Mouse (Mus musculus): Measurements from ENCODE around the gene Gm7029. TPM values are rescaled to one million over a fixed set of nuclear protein-coding genes. Genes with fewer than 3 reads are reported as not detected.
A peak's percentile ranks its signal among the peaks of the same experiment; 100 is the strongest.
"Not testable (repeated sequence)": the region's sequence is repeated elsewhere in the genome, so short reads cannot be mapped to it uniquely, and the experiment has no call there.

Gm7029 gene
- polyA plus RNA-seq (2014; fragmentation: Nextera tagmentation; extraction: Ambion mirVana): not detected in 2 replicates

DNA sequence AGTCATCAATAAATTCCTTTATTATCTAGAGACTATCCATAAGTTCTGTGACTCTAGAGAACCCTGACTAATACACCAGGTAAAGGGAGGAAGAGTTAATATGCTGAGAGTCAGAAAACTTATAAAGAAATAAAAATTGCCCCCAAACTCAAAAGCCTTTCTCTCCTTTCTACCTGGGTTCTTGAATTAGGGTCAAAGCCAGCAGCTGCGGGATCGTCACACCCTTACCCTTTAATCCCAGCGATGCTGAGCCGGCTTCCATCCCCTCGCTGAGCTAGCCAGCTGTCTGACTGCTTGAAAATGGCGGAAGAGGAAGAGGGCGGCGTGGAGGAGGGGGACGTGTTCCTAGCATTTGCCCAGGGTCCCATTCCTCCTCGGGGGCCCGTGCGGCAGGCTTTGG is at the start of gene Gm7029:
Gene Gm7029 (plus strand): TSS at position 301 of the 400 bp plus-strand sequence.
- H3K4me1 ChIP-seq (ENCODE audit: control insufficient read depth, insufficient read depth, low read length); H3K9ac ChIP-seq (ENCODE audit: low read length); H3K27ac ChIP-seq (ENCODE audit: low read depth, low read length); ATAC-seq; H3K4me3 ChIP-seq (ENCODE audit: low read depth, low read length); DNase-seq (ENCODE audit: low spot score); H3K27me3 ChIP-seq (replicated peaks; ENCODE audit: control insufficient read depth, insufficient read depth, low read length); H3K4me2 ChIP-seq (ENCODE audit: low read length); H3K9me3 ChIP-seq (replicated peaks; ENCODE audit: control insufficient read depth, low read length): not testable (repeated sequence)
- peaks cover 12% of the 10 kb centered on the region; the same call in 1 of the 2 replicates for H3K36me3 ChIP-seq (ENCODE audit: control insufficient read depth, insufficient read depth, low read length)
- WGBS: 90% methylated on average over 3 of the region's 12 CpGs

DNA sequence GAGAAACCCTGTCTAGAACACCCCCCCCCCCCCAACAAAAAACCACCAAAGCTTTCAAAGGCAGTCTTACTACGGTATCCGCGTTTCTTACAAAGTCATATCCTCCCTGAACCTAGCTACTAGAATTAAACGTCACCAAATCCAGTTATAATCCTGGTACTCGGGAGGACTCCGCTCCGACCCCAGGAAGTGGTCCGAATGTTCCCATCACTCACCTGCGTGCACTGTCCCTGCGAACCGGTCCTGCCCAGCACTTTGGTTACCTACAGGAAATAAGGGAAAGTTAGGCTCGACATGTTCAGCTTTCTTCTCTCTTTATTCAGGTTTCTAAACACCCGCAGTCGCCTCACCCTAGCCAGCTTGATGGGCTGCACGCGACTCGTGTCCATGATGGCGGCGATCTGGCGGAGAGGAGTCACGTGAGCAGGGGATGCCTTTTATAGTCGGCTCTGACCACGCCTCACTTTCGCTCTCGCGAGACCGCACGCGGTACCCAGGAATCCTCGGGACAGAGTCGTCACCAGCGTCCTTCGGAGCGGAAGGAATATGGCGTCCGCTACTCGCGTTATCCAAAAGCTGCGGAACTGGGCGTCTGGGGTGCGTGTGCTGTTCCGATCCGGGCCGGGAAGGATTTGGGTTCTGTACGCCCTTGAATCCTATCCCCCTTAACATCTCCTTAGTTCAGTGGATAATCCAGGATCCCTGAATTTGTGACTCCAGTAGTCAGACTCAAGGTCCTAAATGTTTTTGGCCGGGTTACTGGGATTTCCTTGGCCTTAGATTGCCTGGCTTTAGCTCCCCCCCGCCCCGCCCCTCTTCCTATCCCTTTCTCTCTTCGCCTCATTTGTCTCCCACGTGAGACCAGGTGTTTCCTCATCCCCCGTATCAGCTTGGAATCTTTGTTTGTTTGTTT is 49.3 kb upstream of the Gm7029 start, which contains the start of the genes Rps28 and Ndufa7:
Gene Rps28 (minus strand): TSS at position 479 of the 913 bp plus-strand sequence.
Gene Ndufa7 (plus strand): TSS at position 489 of the 913 bp plus-strand sequence.
- DNase-seq (ENCODE audit: low spot score) (peak; percentile 98), ATAC-seq (peak; percentile 96)
- Histone ChIP-seq H3K27ac (ENCODE audit: low read depth, low read length) (peak within 1 kb of the TSS; percentile 56; the same call in 1 of the 2 replicates), H3K36me3 (ENCODE audit: control insufficient read depth, insufficient read depth, low read length) (peaks cover 57% of the 10 kb centered on the region), H3K4me1 (ENCODE audit: control insufficient read depth, insufficient read depth, low read length) (peaks cover 12% of the 10 kb centered on the region), H3K9ac (ENCODE audit: low read length) (peak within 1 kb of the TSS; percentile 78), H3K9me3 (replicated peaks; ENCODE audit: control insufficient read depth, low read length) (no peaks in the 10 kb centered on the region), H3K4me3 (ENCODE audit: low read depth, low read length) (peak within 1 kb of the TSS; percentile 65), H3K4me2 (ENCODE audit: low read length) (peak within 1 kb of the TSS; percentile 93), H3K27me3 (replicated peaks; ENCODE audit: control insufficient read depth, insufficient read depth, low read length) (no peaks in the 10 kb centered on the region)
- 1% methylated on average over 51 of the region's 51 CpGs for WGBS

DNA sequence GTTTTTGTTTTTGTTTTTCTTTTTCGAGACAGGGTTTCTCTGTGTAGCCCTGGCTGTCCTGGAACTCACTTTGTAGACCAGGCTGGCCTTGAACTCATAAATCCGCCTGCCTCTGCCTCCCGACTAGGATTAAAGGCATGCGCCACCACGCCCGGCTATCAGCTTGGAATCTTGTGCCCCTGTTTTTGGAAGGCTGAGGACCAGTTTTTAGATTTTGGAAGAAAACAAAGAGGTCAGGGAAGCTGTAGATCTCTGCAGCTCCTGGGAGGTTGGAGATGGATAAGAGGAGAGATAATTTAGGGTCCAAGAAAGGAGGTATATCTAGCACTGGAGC is 48.7 kb upstream of the Gm7029 start:
- Histone ChIP-seq H3K4me3 (ENCODE audit: low read depth, low read length) (peak overlapping the region; percentile 65), H3K36me3 (ENCODE audit: control insufficient read depth, insufficient read depth, low read length) (peaks cover 58% of the 10 kb centered on the region), H3K4me1 (ENCODE audit: control insufficient read depth, insufficient read depth, low read length) (peaks cover 12% of the 10 kb centered on the region), H3K9ac (ENCODE audit: low read length) (peak overlapping the region; percentile 78), H3K4me2 (ENCODE audit: low read length) (peak overlapping the region; percentile 72), H3K27ac (ENCODE audit: low read depth, low read length) (peak overlapping the region; percentile 56; the same call in 1 of the 2 replicates)
- not testable (repeated sequence) for H3K27me3 ChIP-seq (replicated peaks; ENCODE audit: control insufficient read depth, insufficient read depth, low read length); DNase-seq (ENCODE audit: low spot score); ATAC-seq; H3K9me3 ChIP-seq (replicated peaks; ENCODE audit: control insufficient read depth, low read length)
- 5% methylated on average over 6 of the region's 6 CpGs for WGBS

DNA sequence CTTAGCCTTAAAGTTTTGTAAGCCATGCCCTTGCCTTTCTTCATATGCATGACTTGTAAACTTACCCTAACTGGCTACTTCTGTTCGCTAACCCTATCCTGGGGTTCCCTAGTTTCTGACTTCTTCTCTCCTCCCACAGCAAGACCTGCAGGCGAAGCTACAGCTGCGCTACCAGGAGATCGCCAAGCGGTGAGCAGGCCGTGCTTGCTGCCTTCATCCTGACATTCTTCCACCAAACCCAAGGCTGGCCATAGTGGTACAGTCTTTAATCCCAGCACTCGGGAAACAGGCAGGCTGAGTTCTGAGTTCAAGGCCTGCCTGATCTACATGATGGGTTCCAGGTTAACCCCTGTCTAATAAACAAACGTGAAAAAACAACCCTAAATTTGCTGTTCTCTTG is 48.2 kb upstream of the Gm7029 start:
- no peaks in the 10 kb centered on the region for H3K9me3 ChIP-seq (replicated peaks; ENCODE audit: control insufficient read depth, low read length)
- 0 out of 2 replicates have a peak overlapping the region, but pooled peaks have one; percentile 18 for H3K9ac ChIP-seq (ENCODE audit: low read length)
- DNase-seq (ENCODE audit: low spot score) (no peak), ATAC-seq (no peak)
- H3K4me1 ChIP-seq (ENCODE audit: control insufficient read depth, insufficient read depth, low read length): peaks cover 12% of the 10 kb centered on the region
- H3K36me3 ChIP-seq (ENCODE audit: control insufficient read depth, insufficient read depth, low read length): peaks cover 58% of the 10 kb centered on the region
- peak overlapping the region; percentile 65 for H3K4me3 ChIP-seq (ENCODE audit: low read depth, low read length)
- H3K27me3 ChIP-seq (replicated peaks; ENCODE audit: control insufficient read depth, insufficient read depth, low read length): no peaks in the 10 kb centered on the region
- H3K4me2 ChIP-seq (ENCODE audit: low read length): peak overlapping the region; percentile 72
- WGBS: 87% methylated on average over 8 of the region's 8 CpGs
- H3K27ac ChIP-seq (ENCODE audit: low read depth, low read length): no peak overlapping the region

DNA sequence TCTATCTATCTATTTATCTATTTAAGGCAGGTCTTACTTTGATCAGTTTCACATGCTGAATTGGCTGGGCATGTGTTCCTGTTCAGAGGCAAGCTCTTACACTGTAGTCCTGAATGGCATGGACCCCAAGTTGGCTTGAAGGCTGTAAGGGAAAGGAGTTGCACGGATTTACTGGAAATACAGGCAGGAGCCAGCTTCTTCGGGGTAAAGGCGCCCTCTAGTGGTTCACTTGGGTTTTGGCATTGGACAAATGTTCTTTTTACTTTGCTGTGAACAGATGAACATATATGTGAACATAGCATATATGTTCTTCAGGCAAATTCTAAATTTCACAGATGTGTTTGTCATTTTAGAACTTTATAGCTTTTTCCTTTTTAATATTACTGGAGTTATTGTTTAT is 46.8 kb upstream of the Gm7029 start:
- H3K27ac ChIP-seq (ENCODE audit: low read depth, low read length): no peak overlapping the region
- H3K9ac ChIP-seq (ENCODE audit: low read length): no peak overlapping the region
- H3K4me2 ChIP-seq (ENCODE audit: low read length): no peak overlapping the region
- WGBS: 0% methylated on average over 3 of the region's 3 CpGs
- ATAC-seq: no peak
- peak; percentile 88 for DNase-seq (ENCODE audit: low spot score)
- H3K27me3 ChIP-seq (replicated peaks; ENCODE audit: control insufficient read depth, insufficient read depth, low read length): no peaks in the 10 kb centered on the region
- no peaks in the 10 kb centered on the region for H3K9me3 ChIP-seq (replicated peaks; ENCODE audit: control insufficient read depth, low read length)
- H3K36me3 ChIP-seq (ENCODE audit: control insufficient read depth, insufficient read depth, low read length): peaks cover 56% of the 10 kb centered on the region
- peaks cover 12% of the 10 kb centered on the region for H3K4me1 ChIP-seq (ENCODE audit: control insufficient read depth, insufficient read depth, low read length)
- no peak overlapping the region for H3K4me3 ChIP-seq (ENCODE audit: low read depth, low read length)

DNA sequence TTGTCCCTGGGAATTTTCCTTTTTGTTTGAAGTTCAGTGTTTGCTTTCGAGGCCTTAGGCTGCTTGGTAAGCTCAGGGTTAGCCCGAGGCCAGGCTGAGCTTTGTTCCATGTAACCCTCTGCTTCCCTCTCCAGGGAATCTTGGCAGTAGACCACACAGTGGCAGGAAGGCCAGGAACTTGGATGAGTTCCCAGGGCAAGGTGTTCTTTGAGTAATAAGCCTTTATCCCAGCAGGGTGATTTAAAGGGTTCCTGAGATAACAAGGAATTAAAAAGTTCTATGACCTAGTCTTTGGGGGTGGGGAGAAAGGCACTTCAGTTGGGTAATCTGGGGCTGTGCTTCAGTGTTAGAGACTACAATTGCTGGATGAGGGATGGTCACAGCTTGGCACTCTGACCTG is 44.7 kb upstream of the Gm7029 start:
- no peak overlapping the region for H3K27ac ChIP-seq (ENCODE audit: low read depth, low read length)
- 29% methylated on average over 2 of the region's 2 CpGs for WGBS

DNA sequence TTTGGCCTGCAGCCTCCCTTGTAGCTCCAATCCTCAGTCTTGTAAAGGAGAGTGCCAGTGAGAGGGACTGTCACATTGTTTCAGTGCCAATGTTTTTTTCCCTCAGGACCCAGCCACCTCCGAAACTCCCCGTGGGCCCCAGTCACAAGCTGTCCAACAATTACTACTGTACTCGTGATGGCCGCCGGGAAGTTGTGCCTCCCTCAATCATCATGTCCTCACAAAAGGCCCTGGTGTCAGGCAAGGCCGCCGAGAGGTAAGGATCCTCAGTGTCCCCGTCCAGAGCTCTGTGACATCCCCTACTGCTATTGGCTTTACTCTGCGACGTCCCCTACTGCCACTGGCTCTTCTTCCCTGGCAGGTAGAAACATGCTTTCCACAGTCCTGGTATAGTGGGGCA is 44.1 kb upstream of the Gm7029 start:
- Histone ChIP-seq H3K27ac (ENCODE audit: low read depth, low read length) (no peak overlapping the region), H3K9me3 (replicated peaks; ENCODE audit: control insufficient read depth, low read length) (no peaks in the 10 kb centered on the region), H3K4me3 (ENCODE audit: low read depth, low read length) (no peak overlapping the region), H3K36me3 (ENCODE audit: control insufficient read depth, insufficient read depth, low read length) (peaks cover 65% of the 10 kb centered on the region), H3K4me1 (ENCODE audit: control insufficient read depth, insufficient read depth, low read length) (peaks cover 4% of the 10 kb centered on the region; the same call in 1 of the 2 replicates), H3K4me2 (ENCODE audit: low read length) (no peak overlapping the region), H3K9ac (ENCODE audit: low read length) (no peak overlapping the region), H3K27me3 (replicated peaks; ENCODE audit: control insufficient read depth, insufficient read depth, low read length) (no peaks in the 10 kb centered on the region)
- 86% methylated on average over 10 of the region's 10 CpGs for WGBS
- DNase-seq (ENCODE audit: low spot score) (no peak), ATAC-seq (no peak)

More for the DNA sequence above, 44.7 kb upstream of the Gm7029 start:
- H3K9me3 ChIP-seq (replicated peaks; ENCODE audit: control insufficient read depth, low read length): no peaks in the 10 kb centered on the region
- H3K4me1 ChIP-seq (ENCODE audit: control insufficient read depth, insufficient read depth, low read length): peaks cover 4% of the 10 kb centered on the region; the same call in 1 of the 2 replicates
- no peak overlapping the region for H3K4me2 ChIP-seq (ENCODE audit: low read length)
- H3K36me3 ChIP-seq (ENCODE audit: control insufficient read depth, insufficient read depth, low read length): peaks cover 58% of the 10 kb centered on the region
- ATAC-seq (no peak), DNase-seq (ENCODE audit: low spot score) (peak; percentile 17)
- peak overlapping the region; percentile 13; the same call in 1 of the 2 replicates for H3K9ac ChIP-seq (ENCODE audit: low read length)
- no peaks in the 10 kb centered on the region for H3K27me3 ChIP-seq (replicated peaks; ENCODE audit: control insufficient read depth, insufficient read depth, low read length)
- no peak overlapping the region for H3K4me3 ChIP-seq (ENCODE audit: low read depth, low read length)

DNA sequence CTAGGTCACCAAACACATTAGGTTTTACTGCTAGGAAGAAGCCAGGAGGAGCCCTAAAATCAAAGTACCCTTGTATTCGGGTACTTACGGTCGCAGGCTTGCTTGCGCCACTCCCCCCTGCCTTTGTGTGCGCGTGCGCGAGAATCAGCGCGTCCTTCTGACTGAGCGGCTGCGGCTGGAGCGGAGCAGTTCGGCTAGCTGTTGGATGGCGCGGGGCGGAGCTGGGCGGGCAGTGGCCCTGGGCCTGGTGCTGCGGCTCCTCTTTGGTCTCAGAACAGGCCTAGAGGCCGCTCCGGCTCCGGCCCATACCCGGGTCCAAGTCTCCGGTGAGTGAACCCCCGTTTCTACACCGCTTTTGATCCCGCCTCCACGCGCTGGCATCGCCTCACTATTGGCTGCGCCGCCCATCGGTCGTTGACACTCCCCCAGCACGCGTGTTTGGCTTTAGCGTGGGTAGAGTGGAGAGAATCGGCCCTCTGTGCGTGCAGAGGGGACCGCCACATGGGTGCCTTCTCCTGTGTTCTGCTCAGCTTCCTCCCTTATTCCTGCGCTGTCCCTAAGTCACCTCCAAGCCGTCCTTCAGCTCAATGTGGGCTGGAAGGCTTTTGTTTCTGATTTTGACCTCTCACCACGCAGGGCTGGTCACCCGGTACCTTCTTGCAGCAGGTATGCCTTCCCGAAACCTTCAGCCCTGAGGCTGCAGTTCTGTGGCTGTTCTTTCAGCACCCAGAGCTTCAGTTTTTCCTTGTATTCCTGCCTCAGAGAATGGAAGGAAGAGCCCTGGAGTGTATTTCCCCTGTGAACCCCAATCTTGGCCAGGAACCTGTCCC is 30.5 kb upstream of the Gm7029 start, which contains the start of gene Cd320:
Gene Cd320 (plus strand): TSS at position 126 of the 830 bp plus-strand sequence.
- peak within 1 kb of the TSS; percentile 96 for H3K4me2 ChIP-seq (ENCODE audit: low read length)
- ATAC-seq (peak; percentile 96), DNase-seq (ENCODE audit: low spot score) (peak; percentile 96)
- peaks cover 27% of the 10 kb centered on the region for H3K36me3 ChIP-seq (ENCODE audit: control insufficient read depth, insufficient read depth, low read length)
- no peaks in the 10 kb centered on the region for H3K9me3 ChIP-seq (replicated peaks; ENCODE audit: control insufficient read depth, low read length)
- no peak within 1 kb of the TSS; the same call in 1 of the 2 replicates for H3K27ac ChIP-seq (ENCODE audit: low read depth, low read length)
- peak within 1 kb of the TSS; percentile 75 for H3K9ac ChIP-seq (ENCODE audit: low read length)
- H3K4me1 ChIP-seq (ENCODE audit: control insufficient read depth, insufficient read depth, low read length): peaks cover 6% of the 10 kb centered on the region
- no peaks in the 10 kb centered on the region for H3K27me3 ChIP-seq (replicated peaks; ENCODE audit: control insufficient read depth, insufficient read depth, low read length)
- WGBS: under 1% methylated on average over 45 of the region's 45 CpGs
- peak within 1 kb of the TSS; percentile 73 for H3K4me3 ChIP-seq (ENCODE audit: low read depth, low read length)

All from forebrain, embryonic 14.5 days (tissue).